Mouse (Mus musculus) adrenal gland (tissue): ENCODE measurements at regions not wholly inside any gene's neighbourhood (a gene's known extent, or its start where the extent isn't known, plus 50 kb on each side); places are given as distances from the start of the nearest gene placed in this dataset.

Experiments
- intact Hi-C: fragments of 180-260 bp; cut with DNase I; formaldehyde crosslinking; loops from one replicate; pipeline ENCODE4 v1.15.1; 2025

DNA sequence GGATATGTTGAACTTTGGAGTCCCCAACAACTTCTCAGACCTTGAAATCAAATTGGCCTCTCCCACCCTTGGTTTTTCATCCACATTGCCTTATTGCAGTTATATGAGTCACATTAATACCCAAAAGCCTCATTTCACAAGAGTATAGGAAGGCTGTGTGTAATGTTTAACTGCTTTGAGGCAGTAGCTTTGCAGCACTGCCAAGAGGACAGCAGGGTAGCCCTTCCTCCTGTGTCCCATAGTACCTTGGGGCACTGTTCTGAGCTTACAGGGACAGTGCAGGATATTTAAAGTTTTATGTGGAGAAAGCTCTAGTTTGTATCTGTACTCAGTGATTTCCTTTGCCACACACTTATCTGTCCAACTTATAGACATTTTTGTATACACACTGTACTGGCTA lies 374.4 kb downstream of the Plk2 start:
- intact Hi-C loops = no loop called here

DNA sequence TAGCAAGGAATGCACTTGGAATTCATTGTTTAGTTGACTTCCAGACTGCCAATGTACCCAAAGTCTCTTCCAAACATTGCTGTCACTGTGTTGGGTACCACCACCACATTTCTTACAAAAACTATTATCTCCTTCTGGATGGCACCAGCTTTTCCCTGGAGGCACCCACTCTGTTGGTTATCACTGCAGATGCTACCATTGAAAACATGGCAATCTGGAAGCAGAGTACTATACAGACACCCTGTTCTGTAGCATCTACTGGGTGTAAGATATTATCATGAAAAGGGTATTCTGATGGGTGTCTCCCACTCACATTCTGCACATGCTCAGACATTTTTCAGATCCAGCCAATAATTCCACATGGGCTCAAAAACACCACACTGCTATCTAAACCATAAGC lies 380.4 kb downstream of the Plk2 start:
- intact Hi-C loops = no loop called here

DNA sequence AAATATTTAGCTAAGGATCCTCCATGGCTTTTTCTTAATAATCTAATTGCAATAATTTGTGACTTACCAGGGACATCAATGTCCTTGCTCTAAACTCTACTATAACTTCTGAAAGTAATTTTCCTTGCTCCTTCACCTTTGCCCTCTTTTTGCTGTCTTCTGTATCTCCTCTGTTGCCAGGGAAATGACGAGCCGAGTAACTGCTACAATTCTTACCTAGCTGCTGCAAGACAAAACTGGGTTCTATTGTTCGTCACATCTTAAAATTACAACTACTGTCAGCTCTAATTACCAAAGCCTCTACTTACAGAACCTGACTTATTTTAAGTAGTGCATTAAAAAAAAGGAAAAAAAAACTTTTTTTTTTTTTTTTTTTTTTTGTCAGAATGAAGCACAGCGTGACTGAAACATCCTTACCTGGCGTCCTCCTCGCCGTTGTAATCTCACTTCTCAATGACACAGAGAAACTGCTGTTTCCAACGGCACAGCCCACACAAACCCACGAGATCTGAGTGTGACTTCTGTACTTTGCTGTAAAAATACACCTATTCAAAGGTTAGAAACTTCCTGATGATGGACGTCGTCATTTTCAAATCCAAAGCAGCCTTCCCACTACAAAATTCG lies 389.4 kb downstream of the Plk2 start:
- intact Hi-C loops = no loop called here

DNA sequence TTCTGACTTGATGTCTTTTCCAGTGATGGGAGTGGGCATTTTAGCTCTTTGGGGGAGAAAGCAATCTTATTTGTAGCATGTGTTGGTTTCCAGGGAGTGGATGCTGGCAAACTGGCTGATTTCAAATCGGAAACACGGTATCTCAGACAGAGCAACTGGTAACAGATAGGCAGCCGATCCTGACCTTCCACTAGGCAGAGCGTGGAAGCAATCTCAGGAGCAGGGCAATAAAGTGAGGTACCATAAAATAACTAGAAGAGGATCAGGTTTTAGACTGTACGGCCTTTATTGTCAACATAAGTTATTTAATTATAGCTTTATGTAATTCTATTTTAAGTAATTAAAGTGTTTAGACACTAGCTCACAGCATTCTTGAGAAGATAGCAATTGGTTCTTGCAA lies 390.0 kb downstream of the Plk2 start:
- intact Hi-C loops = no loop called here

DNA sequence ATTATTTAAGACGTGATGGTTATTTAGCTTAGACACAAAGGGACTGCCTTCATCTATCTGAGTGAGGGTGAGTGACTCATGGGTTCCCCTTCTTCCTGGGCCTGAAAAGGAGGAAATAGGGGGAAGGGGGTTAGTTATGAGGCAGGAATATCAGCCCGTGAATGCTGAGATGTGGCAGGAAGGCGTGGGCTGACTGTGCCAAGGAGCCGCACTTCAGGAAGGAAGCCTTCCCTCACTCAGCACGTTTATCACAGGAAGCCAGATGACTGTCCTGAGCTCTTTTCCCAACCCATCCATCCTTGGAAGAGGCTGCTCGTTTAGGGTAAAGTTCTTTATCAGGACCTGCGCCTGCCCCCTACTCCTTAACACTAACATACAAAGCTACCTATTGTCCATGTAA lies 403.5 kb downstream of the Plk2 start:
- intact Hi-C loops = no loop called here

DNA sequence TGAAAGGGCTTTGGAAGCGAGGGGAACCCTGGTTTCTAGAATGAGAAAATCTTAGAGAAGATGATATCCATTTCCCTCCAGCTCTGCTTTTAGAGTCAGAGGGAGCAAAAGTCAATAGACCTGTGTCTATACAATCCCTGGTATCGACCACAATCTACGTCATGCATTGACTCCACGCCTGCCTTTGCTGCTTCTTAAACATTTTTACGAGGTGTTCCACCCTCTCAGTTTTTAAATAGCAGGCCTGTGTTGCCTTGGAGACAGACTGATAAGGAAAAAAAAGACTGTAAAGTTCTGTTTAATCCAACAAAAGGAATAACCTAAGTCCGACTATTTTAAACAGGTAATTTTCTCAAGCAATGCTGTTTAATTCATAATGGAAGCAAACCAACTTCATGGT lies 408.0 kb downstream of the Plk2 start:
- intact Hi-C loops = no loop called here

DNA sequence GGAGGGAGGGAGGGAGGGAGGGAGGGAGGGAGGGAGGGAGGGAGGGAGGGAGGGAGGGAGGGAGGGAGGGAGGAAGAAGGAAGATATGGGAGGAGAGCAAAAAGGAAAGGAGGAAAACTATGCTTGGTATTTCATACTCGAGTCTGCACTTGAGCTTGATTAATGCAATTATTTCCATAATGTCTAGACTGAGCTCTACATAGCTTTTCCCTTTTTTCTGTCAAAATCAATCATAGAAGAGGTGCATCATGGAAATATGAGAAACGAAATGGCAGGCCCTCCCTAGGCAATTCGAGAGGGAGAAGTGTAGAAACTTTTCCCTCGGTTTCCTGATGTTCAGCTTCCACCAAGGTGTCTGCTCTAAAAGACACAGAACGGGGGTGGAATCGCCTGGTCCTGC lies 417.6 kb downstream of the Plk2 start:
- intact Hi-C loops = no loop called here

DNA sequence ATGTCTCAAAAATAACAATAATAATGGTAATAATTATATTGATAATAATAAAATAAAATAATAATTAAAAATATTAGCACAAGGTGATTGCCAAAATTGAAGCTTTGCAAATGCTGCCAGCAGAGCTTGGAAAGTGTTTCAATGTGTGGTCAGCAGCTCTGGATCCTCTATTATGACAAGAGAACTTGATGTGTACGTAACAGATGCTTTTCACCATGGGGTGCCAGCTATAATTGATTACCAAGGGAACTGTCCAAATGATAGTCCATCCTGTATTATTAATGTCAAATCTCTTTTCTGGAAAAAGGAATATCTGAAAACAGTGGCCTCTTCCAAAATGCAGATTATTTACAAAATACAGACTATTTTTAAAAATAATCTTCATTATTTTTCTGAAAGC lies 419.2 kb downstream of the Plk2 start:
- intact Hi-C loops = no loop called here

DNA sequence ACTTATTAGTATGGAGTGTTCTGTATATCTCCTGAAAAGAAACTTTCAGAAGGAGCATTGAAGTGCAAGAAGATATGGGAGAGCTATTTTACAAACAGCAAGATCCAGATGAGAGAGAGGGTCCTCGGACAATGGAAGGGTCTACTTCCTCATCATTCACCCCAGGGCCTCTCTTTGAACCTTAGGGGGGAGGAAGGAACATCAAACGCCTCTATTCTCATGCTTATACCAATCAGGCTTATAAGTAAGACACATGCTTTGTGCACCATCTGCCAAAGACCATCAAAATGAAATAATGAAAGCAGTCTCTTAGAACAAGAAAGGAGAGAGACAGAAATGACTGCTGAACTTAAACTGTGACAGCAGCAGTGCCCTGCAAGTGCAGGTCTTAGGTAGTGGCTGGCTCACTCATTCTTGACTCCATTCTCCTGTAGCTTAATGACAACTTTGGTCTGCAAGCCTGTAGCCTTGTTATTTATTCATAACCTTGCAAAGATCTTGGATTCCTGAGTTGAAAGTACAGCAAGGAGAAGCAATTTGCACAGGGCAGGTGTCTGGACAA lies 424.5 kb downstream of the Plk2 start:
- intact Hi-C loops = no loop called here

DNA sequence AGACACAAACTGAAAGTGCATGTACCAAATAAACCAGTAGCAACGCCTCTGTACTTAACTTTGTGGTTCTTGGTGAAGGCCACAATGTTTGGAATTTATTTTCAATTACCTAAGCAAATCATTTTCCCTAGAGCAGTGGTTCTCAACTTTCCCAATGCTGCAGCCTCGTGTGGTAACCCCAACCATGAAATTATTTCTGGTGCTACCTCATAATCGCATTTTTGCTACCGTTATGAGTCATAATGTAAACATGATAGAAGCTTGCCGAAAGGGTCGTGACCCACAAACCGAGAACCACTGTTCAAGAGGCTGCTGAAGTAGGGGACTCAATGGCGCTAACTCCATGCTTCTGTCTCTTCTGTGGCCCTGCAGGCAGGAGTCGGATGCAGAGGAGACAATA lies 429.9 kb upstream of the Actbl2 start:
- intact Hi-C loops = no loop called here

DNA sequence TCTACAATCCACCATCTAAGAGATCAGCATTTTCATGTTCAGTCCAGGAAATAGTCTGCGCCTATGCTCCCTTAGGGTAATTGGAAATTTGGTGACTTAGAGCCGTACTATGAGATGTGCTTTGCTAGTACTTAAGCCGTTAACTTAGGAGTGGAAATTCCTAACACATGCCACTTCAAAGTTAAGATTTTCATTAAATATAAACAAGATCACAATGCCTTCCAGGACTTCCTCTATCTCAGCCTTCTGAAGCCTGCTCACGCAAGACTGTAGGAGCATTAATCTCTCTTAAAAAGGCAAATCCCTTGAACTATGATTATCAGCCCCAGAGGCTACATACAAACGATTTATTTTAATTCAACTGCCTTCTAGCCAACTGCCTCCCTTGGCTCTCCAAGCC lies 422.4 kb upstream of the Actbl2 start:
- intact Hi-C loops = no loop called here

DNA sequence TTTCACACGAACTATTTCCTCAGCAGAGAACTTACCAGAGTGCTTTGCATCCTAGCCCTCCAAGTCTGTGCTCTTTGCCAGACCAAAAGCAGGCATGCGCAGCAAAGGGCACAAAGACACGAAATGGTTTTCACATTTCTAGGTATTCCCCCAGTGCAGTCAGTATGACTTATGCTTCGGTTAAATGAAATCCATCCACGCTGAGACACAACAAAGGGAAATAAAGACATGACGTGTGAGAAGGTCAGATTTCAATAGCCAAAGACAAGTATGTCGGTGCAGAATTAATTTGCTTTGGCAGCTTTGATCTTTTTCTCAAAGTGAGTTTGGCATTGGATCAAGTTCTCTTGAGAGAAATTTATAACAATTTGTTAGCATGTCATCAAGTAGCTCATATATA lies 417.9 kb upstream of the Actbl2 start:
- intact Hi-C loops = no loop called here

DNA sequence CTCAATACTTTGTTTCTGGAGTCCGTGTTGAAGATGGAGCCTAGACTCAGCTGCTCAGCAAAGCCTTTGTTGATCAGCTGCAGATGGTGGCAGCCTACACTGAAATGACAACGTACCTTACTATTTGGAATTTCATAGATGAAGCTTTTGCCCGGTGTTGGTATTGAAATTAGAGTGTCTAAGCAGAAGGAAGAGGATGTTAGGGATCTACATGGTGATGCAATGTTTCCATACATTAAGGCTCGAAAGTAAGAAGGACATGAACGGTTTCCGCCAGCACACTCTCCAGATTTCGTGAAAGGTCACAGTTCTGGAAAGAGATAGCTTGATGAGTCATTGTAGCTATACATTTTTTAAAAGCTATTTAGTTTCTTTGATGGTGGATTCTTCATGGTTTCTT lies 412.9 kb upstream of the Actbl2 start:
- intact Hi-C loops = no loop called here

DNA sequence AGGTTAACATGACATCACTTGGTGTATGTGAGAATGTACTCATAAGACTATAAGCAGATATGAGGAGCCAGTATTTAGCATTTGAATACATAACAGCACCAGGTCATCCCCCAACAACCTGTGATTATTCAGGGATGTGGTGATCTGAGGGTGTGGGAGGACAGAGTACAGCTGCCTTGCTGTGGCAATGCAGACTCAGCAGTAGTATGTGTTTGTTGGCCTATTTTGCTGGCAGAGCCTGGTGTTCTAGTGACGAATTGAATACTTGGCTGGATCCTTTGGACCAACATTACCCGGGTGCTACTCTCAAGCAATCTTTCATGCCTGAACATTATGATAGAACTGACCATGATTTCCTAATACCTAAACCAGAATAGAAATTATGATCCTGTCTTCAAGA lies 409.1 kb upstream of the Actbl2 start:
- intact Hi-C loops = no loop called here

DNA sequence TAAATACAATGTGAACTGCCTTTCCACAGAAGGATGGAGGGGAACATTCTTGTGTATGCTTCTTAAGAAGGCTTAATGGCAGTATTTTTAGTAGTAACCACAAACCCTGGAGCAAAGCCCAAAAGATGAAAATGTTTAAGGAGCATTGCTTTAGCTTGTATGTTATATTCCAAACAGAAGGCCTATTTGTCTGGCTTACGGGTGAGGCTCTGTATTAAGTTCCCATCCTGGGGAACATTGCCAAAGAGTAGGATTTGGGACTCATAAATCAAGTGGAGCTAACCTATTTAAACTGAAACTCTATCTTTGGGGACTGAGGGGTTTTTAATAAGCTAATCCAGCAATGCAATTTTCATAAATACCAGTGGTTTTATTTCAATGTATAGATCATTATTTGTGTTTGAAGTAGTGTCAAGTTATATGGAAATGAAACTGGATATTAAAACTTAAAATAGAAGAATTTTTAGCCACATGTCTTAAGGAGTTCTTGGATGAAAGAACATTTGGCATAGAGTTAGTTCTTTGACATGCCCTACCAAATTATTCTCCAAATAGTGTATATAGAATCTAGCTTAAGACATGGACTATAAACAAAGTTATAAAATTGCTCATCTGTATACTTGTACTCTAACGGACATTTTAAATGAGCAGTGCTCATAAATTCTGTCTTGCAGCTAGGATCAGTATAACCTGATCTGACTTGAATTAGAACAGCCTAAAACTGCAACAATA lies 401.7 kb upstream of the Actbl2 start:
- intact Hi-C loops = no loop called here

DNA sequence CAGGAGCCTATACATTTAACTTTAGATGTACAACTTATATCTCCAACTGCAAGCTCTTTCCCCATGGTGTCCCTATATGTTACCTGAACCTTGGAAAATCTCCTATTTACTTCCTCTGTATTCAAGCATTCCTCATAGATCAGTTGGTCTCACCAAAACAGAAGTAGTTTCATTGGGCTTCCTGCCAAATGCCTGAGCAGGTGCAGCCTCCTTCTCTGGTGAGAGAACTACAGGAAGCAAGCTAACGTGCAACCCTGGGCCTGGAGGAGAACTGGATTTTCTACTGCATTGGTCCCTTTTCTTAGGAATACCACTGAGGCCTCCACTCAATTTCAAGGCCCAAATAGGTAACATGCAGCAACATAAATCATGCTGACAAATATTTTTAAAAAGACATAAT lies 400.6 kb upstream of the Actbl2 start:
- intact Hi-C loops = no loop called here

DNA sequence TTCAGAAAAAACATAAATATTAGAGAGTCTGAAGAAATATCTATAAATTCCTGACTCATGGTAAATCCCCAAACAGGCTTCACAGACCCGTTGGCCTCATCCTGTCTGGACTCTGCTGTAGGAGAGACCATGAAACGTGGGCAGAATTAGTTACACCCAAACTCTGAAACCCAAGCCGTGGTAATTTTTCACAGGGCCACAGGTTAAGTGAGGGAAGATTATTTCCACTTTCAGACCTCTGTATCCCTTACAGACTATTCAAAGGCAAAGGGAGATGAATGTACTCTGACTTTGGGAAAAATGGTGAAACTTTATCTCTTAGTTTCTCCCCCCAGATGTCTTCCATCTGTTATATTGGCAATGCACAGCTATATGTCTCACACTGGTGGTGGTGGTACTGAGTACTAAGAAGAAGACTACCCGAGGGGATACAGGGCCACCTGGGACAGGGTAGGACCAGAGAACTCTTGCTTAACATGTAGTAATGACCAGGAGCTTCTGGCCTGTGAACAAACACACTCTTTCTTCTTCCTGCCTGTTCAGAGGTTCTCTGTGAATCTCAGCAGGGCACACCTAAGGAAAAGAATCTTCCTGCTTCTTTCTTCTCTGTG lies 388.8 kb upstream of the Actbl2 start:
- intact Hi-C loops = loop anchor here (5.0 kb wide), 1 partner anchor 474 kb away; no protein-coding TSS in a partner anchor

DNA sequence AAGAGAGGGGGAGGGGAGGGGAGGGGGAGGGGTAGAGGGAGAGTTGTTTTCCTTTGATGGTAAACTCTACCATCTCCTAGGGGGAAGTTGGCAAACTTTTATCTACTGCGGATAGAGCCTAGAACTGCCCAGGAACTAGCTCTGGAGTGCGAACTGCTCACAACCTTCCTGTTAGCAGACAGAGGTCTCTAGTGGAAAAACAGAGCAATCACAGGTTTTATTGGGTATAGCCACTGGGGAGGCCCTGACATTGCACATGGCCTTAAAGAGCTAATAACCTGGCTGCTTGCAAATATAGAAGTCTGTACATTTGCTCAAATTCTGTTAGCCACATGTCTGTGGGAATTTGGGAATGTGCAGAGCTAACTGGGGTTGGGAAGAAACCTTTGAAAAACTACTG lies 388.1 kb upstream of the Actbl2 start:
- intact Hi-C loops = loop anchor here (5.0 kb wide), 1 partner anchor 474 kb away; no protein-coding TSS in a partner anchor

DNA sequence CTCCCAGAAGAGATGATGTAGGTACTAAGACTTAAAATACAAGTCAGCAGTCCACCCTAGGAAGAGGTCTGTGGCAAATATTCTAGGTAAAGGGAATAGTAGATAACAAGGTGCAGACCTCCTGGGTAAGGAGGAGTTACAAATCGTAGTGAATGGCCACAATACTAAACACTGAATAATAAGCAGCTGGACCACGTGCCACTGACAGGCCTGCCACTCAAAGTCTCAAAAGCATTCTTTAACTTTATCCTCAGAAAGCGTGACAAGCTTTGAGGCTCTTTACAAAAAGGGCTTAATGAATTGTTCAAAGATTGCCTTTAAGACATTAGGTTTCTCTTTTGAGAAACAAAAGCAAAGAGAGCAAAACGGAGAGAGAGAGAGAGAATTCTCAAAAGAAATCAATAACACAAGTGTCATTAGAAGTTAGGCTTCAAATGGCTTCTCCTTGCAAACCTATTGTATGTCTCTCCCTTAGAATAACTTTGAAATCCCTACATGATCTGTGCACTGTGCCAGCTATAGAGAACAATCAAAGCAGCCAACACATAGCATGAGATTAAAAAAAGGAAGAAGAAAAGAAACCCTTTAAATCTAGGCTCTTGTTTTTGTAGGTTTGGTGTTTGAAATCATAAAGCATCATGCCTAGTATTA lies 383.6 kb upstream of the Actbl2 start:
- intact Hi-C loops = no loop called here

DNA sequence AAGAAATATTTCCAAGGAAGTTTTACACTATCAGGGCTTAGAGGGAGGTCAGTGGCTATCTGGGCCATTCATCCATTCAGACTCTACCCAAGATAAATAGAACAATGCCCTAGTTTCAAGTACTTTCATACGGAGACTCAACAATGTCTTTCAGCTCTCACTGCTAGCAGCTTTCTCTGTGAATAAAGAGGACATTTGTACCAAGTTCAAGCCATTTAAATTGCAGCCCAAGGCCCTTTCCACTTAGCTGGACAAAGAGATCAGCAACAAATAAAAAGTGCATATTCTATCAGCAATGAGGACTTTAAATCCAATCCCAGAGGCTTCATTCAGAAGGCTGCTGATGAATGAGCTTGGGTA lies 383.1 kb upstream of the Actbl2 start:
- intact Hi-C loops = no loop called here

DNA sequence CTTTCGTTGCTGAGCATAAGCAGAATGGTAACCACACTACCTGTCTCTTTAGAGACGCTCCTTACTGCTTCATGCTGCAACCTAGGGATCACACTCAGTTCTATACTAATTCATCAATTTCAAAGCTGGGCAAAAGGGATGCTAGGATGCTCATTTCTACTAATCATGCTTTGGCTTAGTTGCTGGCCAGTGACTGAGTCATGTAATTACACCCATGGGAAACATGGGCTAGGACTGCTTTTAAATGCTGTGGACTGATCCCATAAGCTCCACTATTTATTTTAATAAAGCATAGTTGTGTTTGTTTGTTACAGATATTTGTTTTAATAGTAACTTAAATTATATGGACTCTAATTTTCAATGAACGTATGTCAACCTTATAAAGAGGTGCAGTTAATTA lies 373.2 kb upstream of the Actbl2 start:
- intact Hi-C loops = no loop called here

DNA sequence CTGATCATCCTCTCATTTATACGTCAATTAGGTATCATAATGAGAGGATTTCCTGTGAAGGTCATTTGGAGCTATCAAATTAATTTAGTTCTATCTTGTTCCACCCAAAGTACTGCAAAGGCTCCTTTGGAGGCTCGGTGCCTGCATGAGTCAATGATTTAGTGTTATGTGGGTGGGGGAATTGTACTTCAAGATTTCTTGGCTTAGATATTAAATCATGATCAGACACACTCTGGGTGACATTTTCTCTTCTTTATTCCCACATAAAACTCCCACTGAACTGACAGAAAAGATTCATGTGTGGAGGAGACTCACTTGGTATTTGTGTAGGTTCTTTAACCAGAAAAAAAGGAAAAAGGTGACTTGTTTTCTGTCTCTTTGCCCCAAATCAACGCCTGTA lies 372.6 kb upstream of the Actbl2 start:
- intact Hi-C loops = no loop called here
